Mouse (Mus musculus): Measurements from ENCODE around the gene Trp53i13. TPM values are rescaled to one million over a fixed set of nuclear protein-coding genes. Genes with fewer than 3 reads are reported as not detected.

Trp53i13 gene
- polyA plus RNA-seq (2012; ENCODE audit: low replicate concordance), result 37.2 and 80.6 TPM in 2 replicates

GRCm38 (mm10) chr11:77515637-77516552 lies at the start of gene Trp53i13:
Gene Trp53i13 (minus strand): TSS chr11:77515980.

GRCm38 (mm10) chr11:77519043-77519442 lies 3.3 kb upstream of the Trp53i13 start, which contains the start of gene Gm10392:
Gene Gm10392 (minus strand): TSS chr11:77519198.

DNA sequence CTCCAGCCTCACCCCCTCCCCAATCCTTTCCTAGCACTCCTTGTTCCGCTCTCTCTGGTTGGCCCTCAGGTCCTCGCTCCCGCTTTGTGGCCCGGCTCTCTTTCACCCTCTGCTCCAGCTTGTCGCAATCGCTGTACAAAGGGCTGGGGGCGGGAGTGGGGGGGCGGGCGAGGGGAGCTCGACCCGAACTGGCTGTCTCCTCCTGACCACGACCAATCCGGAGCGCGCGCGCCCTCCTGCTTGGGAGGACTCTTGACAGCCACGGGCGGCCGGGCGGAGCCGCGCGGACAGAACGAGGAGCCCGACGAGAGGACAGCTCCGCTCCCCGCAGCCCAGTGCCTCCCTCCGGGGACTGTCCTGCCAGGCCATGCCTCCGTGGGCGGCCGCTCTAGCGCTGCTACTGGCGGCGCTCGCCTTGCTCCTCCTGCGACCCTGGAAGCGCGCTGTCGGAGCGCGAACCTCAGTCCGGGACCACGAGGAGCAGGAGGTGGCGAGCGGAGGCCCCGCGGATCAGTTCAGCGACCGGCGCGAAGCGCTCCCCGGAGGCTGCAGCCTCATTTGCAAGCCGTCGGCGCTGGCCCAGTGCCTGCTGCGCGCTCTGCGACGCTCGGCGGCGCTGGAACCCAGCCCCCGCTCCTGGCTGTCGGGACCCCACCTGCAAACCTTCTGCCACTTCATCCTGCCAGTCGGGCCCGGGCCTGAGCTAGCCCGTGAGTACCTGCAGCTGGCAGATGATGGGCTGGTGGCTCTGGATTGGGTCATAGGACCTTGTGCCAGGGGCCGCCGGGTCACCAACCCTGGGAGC lies 746 bp downstream of the Trp53i13 start, which contains the start of gene Abhd15:
TSS of gene Abhd15 (plus strand) at position 290 of the 805 bp plus-strand sequence.

GRCm38 (mm10) chr11:77493512-77494343 lies 22.1 kb downstream of the Trp53i13 start, which contains the start of gene Git1:
Gene Git1 (plus strand): TSS chr11:77493562.

GRCm38 (mm10) chr11:77489591-77490235 lies 26.1 kb downstream of the Trp53i13 start, which contains the start of gene Ankrd13b:
Gene Ankrd13b (minus strand): TSS chr11:77489678.

GRCm38 (mm10) chr11:77462283-77463100 lies 53.3 kb downstream of the Trp53i13 start, which contains the start of gene Coro6:
Gene Coro6 (plus strand): TSS chr11:77462411.

Other genes starting within 250 kb of the Trp53i13 start
- gene Coro6, start 53.6 kb downstream of the Trp53i13 start, polyA plus RNA-seq (2012; ENCODE audit: low replicate concordance), result 0.09 and 1.0 TPM in 2 replicates
- 10.2 and 11.4 TPM in 2 replicates for gene Ankrd13b, start 26.3 kb downstream of the Trp53i13 start, polyA plus RNA-seq (2012; ENCODE audit: low replicate concordance)
- gene Git1, start 22.4 kb downstream of the Trp53i13 start, polyA plus RNA-seq (2012; ENCODE audit: low replicate concordance), result 78.8 and 132 TPM in 2 replicates
- 8.5 and 25.6 TPM in 2 replicates for gene Abhd15, start 859 bp downstream of the Trp53i13 start, polyA plus RNA-seq (2012; ENCODE audit: low replicate concordance)
- gene Gm10392, start 3.2 kb upstream of the Trp53i13 start, polyA plus RNA-seq (2012; ENCODE audit: low replicate concordance), result 0.15 and 0.24 TPM in 2 replicates
- gene Taok1, start 91.8 kb upstream of the Trp53i13 start, polyA plus RNA-seq (2012; ENCODE audit: low replicate concordance), result 5.1 and 6.8 TPM in 2 replicates
- 40.5 and 56.9 TPM in 2 replicates for gene Nufip2, start 170.2 kb upstream of the Trp53i13 start, polyA plus RNA-seq (2012; ENCODE audit: low replicate concordance)
- gene Cryba1, start 209.3 kb upstream of the Trp53i13 start, polyA plus RNA-seq (2012; ENCODE audit: low replicate concordance), result not detected in 2 replicates
- 55.5 and 72.9 TPM in 2 replicates for gene Myo18a, start 247.3 kb upstream of the Trp53i13 start, polyA plus RNA-seq (2012; ENCODE audit: low replicate concordance)